Mouse (Mus musculus) gastrocnemius, postnatal 36 days (tissue): Measurements from ENCODE around the gene Gdpd3. TPM values are rescaled to one million over a fixed set of nuclear protein-coding genes. Genes with fewer than 3 reads are reported as not detected.

Experiments used
- DNase-seq, 2 experiments: peaks; one replicate each; pipeline ENCODE4 v3.0.0; 2022
- intact Hi-C: fragments of 180-260 bp; cut with DNase I; formaldehyde crosslinking; loops from one replicate; pipeline ENCODE4 v1.15.1; 2025
- total RNA-seq, 2 experiments: library from RNA; stranded (reverse); gene quantifications; 2 replicates each; pipeline ENCODE4 v1.2.3; 2021

The Gdpd3 gene
- total RNA-seq, 2 experiments from 2014 or later = 0.99 to 1.8 TPM

- intact Hi-C loops = loop anchor here (5.0 kb wide), 1 partner anchor 411 kb away; no protein-coding TSS in a partner anchor
- DNase-seq = no peak
Measured at GRCm38 (mm10) chr7:126801057-126801422, 34.9 kb downstream of the Gdpd3 start.

- intact Hi-C loops = loop anchor here (5.0 kb wide), 1 partner anchor 410 kb away; no protein-coding TSS in a partner anchor
- DNase-seq = peak; percentile 64 to 65
Measured at GRCm38 (mm10) chr7:126802134-126802889, 36.2 kb downstream of the Gdpd3 start.

- intact Hi-C loops = loop anchor here (5.0 kb wide), 1 partner anchor 409 kb away; no protein-coding TSS in a partner anchor
- no peak for DNase-seq
Measured at GRCm38 (mm10) chr7:126803181-126803580, 37.0 kb downstream of the Gdpd3 start.

DNA sequence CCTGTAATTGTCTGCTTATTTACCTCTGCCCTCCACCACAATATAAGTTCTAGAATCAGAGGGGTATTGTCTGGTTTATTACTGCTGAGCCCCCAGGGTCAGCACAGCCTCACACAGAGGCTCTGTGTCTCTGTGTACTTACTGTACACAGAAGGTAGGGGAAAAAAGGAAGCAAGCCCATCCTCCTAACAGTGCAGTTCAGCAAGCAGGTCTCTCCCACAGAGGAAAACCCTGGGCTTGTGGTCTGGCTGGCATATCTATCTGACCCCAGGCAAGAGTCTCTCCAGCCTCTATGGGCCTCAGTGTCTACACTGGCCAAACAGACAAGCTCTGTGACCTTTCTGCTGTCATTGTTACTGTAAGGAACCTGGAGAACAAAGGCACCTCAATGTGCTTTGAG is 37.6 kb downstream of the Gdpd3 start:
- intact Hi-C loops = loop anchor here (5.0 kb wide), 1 partner anchor 409 kb away; no protein-coding TSS in a partner anchor
- DNase-seq = no peak

GRCm38 (mm10) chr7:126806956-126807355 is 40.8 kb downstream of the Gdpd3 start:
- DNase-seq = no peak

GRCm38 (mm10) chr7:126807405-126807804 is 41.3 kb downstream of the Gdpd3 start:
- intact Hi-C loops = no loop called here
- no peak for DNase-seq

More at GRCm38 (mm10) chr7:126806956-126807355, 40.8 kb downstream of the Gdpd3 start:
- intact Hi-C loops = no loop called here

- intact Hi-C loops = no loop called here
- peak; percentile 79 to 83 for DNase-seq
Measured at GRCm38 (mm10) chr7:126808703-126809455, 42.7 kb downstream of the Gdpd3 start.

DNA sequence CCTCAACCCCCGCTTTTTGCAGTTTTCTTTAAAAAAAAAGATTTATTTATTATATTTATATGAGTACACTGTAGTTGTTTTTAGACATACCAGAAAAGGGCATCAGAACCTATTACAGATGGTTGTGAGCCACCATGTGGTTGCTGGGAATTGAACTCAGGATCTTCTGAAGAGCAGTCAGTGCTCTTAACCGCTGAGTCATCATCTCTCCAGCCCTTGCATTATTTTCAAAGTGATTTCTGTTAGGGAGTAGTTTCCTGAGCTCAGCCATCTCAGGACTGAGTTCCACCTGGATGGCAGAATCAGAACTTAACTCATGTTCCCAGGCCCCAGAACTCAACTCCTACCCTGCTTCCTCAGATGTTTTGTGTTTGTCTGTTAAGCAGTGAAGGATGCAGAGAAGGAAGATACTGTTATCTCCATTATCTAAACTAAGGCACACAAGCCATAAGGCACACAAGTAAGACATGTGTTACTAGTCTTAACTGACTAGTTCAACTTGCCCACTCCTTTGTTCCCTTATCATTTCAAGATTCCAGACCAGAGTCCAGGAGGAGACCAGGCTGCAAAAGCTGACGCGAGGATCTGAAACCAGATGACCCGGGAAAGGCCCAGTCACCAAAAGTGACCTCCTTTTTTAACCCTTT is 43.7 kb downstream of the Gdpd3 start:
- intact Hi-C loops = no loop called here
- DNase-seq = no peak

GRCm38 (mm10) chr7:126815726-126816222 is 49.6 kb downstream of the Gdpd3 start:
- intact Hi-C loops = no loop called here
- DNase-seq = peak in 1 of 2 experiments; percentile 6

DNA sequence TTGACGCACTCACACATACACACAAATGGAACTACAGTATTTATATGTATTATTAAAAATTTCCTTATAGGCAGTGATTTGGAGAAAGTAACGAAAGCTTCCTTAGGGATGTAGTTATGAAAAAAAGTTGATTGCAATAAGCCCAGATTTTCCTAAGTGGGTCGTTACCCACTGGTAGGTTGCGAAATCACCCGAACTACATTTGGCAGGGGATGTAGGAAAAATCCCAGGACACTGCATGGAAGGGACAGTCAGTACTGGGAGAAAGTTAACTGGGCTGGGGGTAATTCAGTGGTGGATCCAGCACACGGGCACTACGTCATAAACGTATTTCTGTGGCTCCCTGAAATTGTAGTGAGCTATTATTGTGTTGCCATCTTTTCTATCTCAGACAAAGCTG is 50.4 kb downstream of the Gdpd3 start:
- intact Hi-C loops = no loop called here
- DNase-seq = peak in 1 of 2 experiments; percentile 9

DNA sequence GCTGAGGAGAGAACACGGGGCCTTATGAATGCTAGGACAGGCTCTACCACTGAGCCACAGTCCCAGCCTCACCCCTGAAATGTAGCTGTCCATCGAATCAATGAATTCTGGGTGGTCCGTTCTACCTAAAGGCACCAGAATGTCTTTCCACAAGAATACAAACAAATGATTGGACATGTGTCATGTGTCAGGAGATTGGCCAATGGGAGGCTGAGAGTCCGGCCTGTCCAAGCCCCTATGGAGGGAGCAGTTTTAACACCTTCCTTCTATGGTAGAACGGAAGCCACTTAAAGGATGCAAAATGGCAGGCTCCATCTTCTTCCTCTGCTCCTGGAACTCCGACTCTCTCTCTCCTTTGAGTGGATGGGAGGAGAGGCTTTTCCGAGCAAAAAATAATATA is 51.5 kb downstream of the Gdpd3 start:
- DNase-seq = peak in 1 of 2 experiments; percentile 2
- intact Hi-C loops = no loop called here

DNA sequence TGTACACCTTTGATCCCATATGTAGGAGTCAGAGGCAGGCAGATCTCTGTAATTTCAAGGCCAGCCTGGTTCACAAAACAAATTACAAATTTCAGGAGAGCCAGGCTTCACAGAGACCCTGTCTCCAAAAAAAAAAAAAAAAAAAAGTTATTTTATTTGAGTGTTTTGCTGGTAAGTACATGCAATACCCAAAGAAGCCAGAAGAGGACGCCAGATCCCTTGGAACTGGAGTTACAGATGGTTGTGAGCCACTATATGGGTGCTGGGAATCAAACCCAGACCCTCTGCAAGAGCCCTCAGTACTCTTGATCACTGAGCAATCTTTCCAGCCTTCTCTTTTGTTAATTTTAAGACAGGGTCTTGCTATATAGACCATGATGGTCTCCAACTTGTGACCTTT is 52.7 kb downstream of the Gdpd3 start:
- intact Hi-C loops = no loop called here
- DNase-seq = no peak

DNA sequence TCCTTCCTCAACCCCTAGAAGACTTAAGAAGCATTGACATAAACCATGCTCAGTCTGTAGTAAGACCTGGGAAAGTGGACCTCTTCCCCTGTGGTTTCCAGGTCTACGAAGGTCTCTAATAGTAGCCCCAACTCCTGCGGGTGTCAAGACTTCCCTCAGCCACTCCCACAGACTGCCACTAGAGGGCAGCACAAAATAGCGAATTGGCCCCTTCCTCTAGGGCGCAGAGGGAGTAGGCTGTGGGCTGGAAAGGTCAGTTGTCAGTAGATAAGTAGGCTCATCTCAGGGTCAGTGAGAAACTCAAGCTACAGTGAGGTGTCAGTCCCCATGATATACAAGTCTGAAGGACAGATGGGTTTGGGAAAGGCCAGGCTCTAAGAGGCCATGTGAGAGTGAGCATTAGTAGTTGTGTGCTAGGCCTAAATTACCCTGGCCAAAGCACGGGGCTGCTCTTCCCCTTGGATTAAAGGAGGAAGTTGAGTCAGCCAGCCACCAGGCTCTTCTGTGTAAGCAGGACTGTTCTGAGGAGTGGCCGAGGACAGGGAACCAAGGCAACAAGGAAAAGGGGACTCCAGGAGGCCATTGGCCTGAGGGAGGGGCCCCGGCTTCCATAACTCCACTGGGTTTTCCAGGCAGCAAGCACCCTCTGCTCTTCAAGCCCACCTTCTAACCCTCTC is 55.8 kb downstream of the Gdpd3 start:
- intact Hi-C loops = loop anchor here (5.0 kb wide), 2 partner anchors 40 to 140 kb away; partner anchors contain the start of genes Hirip3 and Ino80e
- DNase-seq = peak; percentile 76 to 80

- intact Hi-C loops = loop anchor here (5.0 kb wide), 2 partner anchors 40 to 140 kb away; partner anchors contain the start of genes Hirip3 and Ino80e
- DNase-seq = no peak
Measured at GRCm38 (mm10) chr7:126822741-126823140, 56.6 kb downstream of the Gdpd3 start.

DNA sequence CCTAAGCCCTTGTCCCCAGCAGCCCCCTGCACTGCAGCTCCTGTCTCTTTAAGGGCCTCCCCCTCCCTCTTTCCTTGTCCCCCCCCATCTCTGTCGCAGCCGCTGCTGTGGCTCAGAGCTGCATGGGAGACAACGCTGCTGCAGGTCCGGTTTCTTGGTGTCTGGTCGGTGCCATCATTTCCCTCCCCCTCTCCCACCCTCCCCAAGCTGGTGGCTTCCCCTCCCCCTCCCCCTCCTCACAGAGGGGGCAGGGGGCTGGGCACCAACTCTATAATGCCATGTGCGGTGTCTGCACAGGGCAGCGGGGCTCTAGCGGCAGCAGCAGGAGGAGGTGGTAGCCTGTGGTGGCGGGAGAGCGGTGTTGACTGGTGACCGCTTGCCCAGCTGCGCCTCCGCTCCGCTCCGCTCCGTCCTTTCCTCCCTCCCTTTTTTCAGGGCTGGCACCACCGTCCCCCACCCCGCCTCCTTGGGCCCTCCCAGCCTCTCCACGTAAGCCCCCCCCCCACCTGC is 57.1 kb downstream of the Gdpd3 start:
- no peak for DNase-seq
- intact Hi-C loops = loop anchor here (5.0 kb wide), 2 partner anchors 39 to 139 kb away; partner anchors contain the start of genes Hirip3 and Ino80e

DNA sequence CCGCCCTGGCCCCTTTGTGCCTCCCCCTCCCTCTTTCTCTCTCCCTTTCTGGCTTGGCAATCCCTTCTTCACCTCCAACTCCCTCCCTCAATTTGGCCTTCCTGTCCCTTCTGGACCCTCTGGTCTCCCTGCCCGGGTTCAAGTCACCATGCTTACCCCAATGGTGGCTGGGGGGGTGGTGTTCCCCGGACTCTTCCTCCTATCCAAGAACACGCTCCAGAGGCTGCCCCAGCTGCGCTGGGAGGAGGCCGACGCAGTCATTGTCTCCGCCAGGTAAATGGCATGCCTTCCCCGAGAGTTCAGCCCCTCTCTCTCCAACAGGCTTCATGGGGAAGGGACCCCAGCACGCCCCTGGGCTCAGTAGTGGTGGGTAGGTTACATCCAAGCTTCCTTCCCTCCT is 57.8 kb downstream of the Gdpd3 start:
- DNase-seq = no peak
- intact Hi-C loops = loop anchor here (5.0 kb wide), 2 partner anchors 38 to 138 kb away; partner anchors contain the start of genes Hirip3 and Ino80e
